Mouse (Mus musculus) splenic B cell, adult 2 months (primary cell): ENCODE measurements around the gene Pp2d1.
"Not testable (repeated sequence)": the region's sequence is repeated elsewhere in the genome, so short reads cannot be mapped to it uniquely, and the experiment has no call there.

ENCODE experiments used
- DNase-seq: peaks from one replicate; pipeline ENCODE4 v3.0.0-alpha.2; 2011; ENCODE audit warnings: low read depth, low spot score
- H3K27me3 ChIP-seq: 2 replicates; pipeline ENCODE4 v1.6.1; 2012; ENCODE audit warnings: mild to moderate bottlenecking, low read length, moderate library complexity, mixed read lengths; ENCODE audit not compliant: control insufficient read depth, poor library complexity, insufficient read depth, severe bottlenecking
- H3K36me3 ChIP-seq: 2 replicates; pipeline ENCODE4 v1.6.1; 2012; ENCODE audit warnings: mild to moderate bottlenecking, low read length, moderate library complexity, mixed read lengths; ENCODE audit not compliant: control insufficient read depth, poor library complexity, insufficient read depth, severe bottlenecking

Gene Pp2d1

DNA sequence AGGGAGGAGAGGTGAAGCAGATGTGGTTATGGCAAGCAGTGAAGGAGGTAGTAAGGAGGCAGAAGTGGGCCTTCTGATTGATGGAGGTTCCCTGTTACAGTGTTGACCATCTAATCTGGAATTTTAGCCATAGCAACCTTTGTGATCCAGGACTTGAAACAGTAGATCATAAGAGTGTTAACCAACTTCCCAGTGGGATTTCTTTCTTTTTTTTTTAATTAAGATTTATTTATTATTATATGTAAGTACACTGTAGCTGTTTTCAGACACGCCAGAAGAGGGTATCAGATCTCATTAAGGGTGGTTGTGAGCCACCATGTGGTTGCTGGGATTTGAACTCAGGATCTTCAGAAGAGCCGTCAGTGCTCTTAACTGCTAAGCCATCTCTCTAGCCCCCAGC lies at the start of gene Pp2d1:
Gene Pp2d1, minus strand, starts transcription at position 101 of the 400 bp plus-strand sequence.
- DNase-seq, H3K36me3 ChIP-seq: not testable (repeated sequence)

GRCm38 (mm10) chr17:53588097-53588855 lies 49.0 kb upstream of the Pp2d1 start:
- H3K27me3 ChIP-seq = no peaks in the 10 kb centered on the region
- H3K36me3 ChIP-seq = no peaks in the 10 kb centered on the region
- DNase-seq = no peak

More for the DNA sequence above, at the start of gene Pp2d1:
- H3K27me3 ChIP-seq = not testable (repeated sequence)

- DNase-seq = peak; percentile 55
- no peaks in the 10 kb centered on the region for H3K27me3 ChIP-seq
- H3K36me3 ChIP-seq = no peaks in the 10 kb centered on the region
Measured at GRCm38 (mm10) chr17:53587074-53587851, 48.0 kb upstream of the Pp2d1 start.

DNA sequence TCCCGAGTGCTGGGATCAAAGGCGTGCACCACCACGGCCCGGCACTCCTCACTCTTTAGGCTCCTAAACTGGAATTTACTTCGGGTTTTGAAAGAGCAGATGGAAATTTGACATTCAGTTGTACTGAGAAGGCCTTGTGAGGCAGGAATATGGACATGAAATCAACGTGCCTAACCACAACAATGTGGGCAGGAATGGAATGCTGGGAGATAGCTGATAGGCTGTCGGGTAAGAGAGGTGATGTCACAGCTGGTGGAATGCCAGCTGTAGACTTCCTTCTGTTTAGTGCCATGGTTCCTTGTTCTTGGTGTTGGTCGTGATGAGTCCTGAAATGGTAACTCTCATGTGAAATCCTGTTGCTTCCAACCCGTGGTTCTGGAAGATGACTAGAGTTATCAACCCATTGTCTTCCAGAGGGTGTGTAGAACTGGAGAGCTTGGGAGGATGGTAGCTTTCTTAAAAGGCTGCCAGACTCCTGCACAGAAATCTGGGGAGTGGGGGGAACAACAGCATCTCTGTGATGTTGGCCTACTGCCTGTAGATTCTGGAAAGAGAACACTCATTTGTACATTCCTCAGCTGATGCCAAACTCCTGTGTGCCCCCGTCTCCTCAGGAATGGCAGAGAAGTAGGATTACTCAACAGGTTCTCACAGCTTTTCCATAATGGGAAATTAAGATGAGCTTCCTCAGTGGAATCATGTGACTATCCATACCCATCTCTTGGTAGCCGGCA lies 44.8 kb upstream of the Pp2d1 start:
- Histone ChIP-seq H3K36me3 (no peaks in the 10 kb centered on the region), H3K27me3 (no peaks in the 10 kb centered on the region)
- no peak for DNase-seq

DNA sequence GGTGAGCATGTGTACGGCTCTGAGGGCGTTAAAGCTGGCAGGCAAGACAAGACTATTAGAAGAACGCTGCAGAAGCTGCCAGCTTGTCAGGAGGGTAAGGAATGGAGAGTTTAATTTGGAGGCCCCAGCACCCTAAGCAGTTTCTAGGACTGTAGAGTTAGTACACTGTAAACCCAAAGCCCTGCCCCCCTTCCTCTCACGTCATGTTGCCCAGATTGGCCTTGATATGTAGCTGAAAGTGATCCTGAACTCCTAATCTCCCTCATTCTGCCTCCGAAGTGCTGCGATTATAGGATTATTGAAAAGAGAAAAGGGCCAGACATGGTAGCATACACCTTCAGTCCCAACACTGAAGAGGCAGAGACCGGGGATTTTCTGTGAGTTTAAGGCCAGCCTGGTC lies 43.6 kb upstream of the Pp2d1 start:
- Histone ChIP-seq H3K27me3 (no peaks in the 10 kb centered on the region), H3K36me3 (no peaks in the 10 kb centered on the region)
- no peak for DNase-seq

DNA sequence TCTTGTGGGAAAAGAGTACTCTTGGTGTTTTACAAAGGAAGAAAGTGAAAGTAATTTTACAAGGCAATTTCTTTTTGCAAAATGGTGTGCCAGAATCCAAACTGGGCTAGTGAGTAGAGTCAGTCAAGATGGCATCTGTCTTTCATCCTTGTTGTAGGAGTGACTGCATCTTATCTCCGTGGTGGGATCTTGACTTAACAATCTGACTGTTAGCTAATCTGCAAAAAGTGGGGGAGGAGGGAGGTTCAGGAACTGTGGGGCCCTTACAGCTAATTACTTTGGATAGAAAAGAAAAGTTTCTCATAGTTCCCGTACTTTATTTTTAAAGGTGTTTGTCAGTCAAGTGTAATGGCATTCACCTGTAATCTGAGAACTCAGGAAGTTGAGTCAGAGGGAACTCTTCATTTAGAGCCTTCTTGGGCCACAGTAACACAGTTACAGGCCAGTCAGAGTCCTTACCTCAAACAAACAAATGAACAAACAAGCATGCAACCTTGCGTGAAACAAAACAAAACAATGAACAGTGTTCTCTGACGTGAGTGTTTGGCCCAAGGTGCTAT lies 42.9 kb upstream of the Pp2d1 start:
- no peaks in the 10 kb centered on the region for H3K27me3 ChIP-seq
- no peak for DNase-seq
- H3K36me3 ChIP-seq = no peaks in the 10 kb centered on the region

DNA sequence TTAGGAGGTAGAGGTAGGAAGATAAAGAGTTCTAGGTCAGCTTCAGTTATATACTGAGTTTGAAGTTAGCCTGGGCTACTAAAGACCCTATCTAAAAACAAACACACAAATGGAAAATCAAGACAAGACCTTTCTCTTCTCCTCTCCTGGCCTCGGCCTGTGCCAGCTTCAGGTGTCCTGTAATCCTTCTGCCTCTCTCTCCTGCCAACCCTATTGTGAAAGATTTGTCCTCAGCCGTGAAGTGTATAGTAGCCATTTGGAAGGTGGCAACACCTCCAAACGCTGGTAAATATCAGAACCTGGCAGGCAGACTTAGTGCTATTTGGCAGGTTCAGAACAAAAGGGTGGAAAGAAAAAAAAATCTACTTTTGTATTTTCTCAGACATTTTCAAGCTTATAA lies 41.0 kb upstream of the Pp2d1 start:
- DNase-seq = no peak
- no peaks in the 10 kb centered on the region for H3K27me3 ChIP-seq
- no peaks in the 10 kb centered on the region for H3K36me3 ChIP-seq

DNA sequence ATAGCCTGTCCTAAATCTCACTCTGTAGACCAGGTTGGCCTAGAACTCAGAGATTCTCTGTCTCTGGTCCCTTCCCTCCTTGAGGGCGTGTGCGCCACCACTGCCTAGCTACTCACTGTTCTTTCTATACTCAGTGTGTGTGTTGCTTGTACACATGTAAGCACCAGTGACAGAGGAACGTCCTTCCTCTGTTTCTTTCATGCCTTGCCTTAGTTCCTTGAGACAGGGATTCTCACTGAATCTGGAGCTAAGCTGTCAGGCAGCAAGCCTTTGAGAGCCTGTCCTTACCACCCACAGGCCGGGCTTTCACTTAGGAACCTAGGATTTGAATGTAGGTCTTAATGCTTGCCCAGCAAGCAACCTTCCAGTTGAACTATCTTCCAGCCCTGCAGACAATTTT lies 40.4 kb upstream of the Pp2d1 start:
- Histone ChIP-seq H3K36me3 (no peaks in the 10 kb centered on the region), H3K27me3 (no peaks in the 10 kb centered on the region)
- DNase-seq = no peak

DNA sequence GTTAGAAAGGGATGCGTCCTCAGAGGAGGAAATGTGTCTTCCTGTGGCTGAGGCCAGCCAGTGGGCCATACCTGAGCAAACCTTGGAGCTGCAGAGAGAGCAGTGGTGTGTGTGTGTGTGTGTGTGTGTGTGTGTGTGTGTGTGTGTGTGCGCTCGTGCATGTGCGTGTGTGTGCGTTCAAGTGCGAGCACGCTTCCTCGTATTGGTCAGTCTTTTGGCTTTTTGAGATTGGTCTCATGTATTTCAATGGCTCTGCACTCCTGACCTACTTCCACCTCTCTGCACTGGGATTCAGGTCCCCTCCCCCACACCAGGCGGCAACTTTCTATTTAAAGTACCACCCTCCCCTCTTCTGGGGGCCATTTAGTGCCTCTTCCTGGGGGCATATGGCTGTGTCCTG lies 39.5 kb upstream of the Pp2d1 start:
- DNase-seq = peak; percentile 56
- H3K27me3 ChIP-seq = no peaks in the 10 kb centered on the region
- no peaks in the 10 kb centered on the region for H3K36me3 ChIP-seq

DNA sequence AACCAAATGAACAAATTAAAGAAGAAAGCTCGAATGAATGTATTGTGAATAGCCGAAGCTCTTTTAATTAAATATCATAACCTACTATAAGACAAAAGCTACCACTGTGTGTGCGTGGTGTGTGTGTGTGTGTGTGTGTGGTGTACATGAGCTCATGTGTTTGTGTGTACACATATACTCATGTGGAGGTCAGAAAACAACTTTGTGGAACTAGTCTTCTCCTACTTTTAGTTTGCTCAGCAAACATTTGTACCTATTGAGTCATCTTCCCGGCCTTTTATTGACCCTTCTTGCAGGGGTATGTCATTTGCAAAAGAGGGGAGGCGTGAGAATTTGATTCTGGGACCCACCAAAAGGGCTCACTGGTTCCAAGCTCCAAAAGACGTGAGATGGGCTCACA lies 39.0 kb upstream of the Pp2d1 start:
- no peaks in the 10 kb centered on the region for H3K36me3 ChIP-seq
- no peaks in the 10 kb centered on the region for H3K27me3 ChIP-seq
- no peak for DNase-seq

- DNase-seq = peak; percentile 39
- Histone ChIP-seq H3K27me3 (no peaks in the 10 kb centered on the region), H3K36me3 (no peaks in the 10 kb centered on the region)
Measured at GRCm38 (mm10) chr17:53577754-53578153, 38.5 kb upstream of the Pp2d1 start.

GRCm38 (mm10) chr17:53577151-53577550 lies 37.9 kb upstream of the Pp2d1 start:
- Histone ChIP-seq H3K36me3 (no peaks in the 10 kb centered on the region), H3K27me3 (no peaks in the 10 kb centered on the region)
- no peak for DNase-seq

DNA sequence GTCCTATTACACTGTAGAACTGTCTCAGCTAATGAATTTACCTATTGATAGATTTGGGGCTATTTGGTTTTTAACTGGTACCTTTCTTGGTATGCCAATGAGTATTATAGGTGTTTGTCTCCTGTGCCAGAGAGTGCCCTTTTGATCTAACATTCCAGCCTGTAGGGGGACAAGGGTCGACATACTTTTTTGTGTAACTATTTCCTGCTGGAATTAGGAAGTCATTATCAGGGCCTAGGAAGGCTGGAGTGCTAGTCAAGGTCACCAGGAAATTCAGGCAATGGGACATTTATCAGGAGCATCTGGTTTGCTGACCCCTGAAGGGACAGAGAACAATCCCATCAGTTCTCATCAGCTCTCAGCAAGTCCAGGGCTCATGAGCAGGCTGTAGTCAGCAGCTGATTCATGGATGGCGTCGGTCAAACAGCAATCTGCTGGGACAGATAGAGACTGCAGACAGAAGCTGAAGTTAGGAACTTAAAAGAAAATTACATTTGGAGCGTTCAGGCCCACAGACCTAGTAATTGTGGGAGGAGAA lies 33.8 kb upstream of the Pp2d1 start:
- DNase-seq = no peak
- H3K27me3 ChIP-seq = no peaks in the 10 kb centered on the region
- no peaks in the 10 kb centered on the region for H3K36me3 ChIP-seq

GRCm38 (mm10) chr17:53570932-53571331 lies 31.7 kb upstream of the Pp2d1 start:
- not testable (repeated sequence) for DNase-seq, H3K27me3 ChIP-seq, H3K36me3 ChIP-seq
